Mouse (Mus musculus) kidney, postnatal 0 days (tissue): Measurements from ENCODE around the gene Prickle2. TPM values are rescaled to one million over a fixed set of nuclear protein-coding genes. Genes with fewer than 3 reads are reported as not detected.
A peak's percentile ranks its signal among the peaks of the same experiment; 100 is the strongest.

ENCODE experiments used
- ATAC-seq: fragments of 200-750 bp; cut with Nextera tagmentation; replicated peaks from 2 replicates; pipeline ENCODE4 v1.8.0; 2017; ENCODE audit warnings: low read depth, moderate number of reproducible peaks, moderate TSS enrichment, moderate library complexity; ENCODE audit not compliant: low FRiP score
- DNase-seq: peaks from one replicate; pipeline ENCODE4 v3.0.0-alpha.2; 2016; ENCODE audit warnings: low spot score
- H3K27ac ChIP-seq: fragments of 300-500 bp; sonication (generic); 2 replicates; pipeline ENCODE4 v1.5.1; 2014; ENCODE audit warnings: mild to moderate bottlenecking
- H3K27me3 ChIP-seq: fragments of 300-500 bp; sonication (generic); 2 replicates; pipeline ENCODE4 v1.6.1; 2014; ENCODE audit warnings: low read length, mixed read lengths; ENCODE audit not compliant: insufficient read depth
- H3K36me3 ChIP-seq: fragments of 300-500 bp; sonication (generic); 2 replicates; pipeline ENCODE4 v1.6.1; 2014; ENCODE audit warnings: low read length, mixed read lengths; ENCODE audit not compliant: insufficient read depth
- H3K4me1 ChIP-seq: fragments of 300-500 bp; sonication (generic); replicated peaks from 2 replicates; pipeline ENCODE4 v1.6.1; 2014; ENCODE audit warnings: antibody characterized with exemption, low read length, mixed read lengths; ENCODE audit not compliant: insufficient read depth
- H3K4me2 ChIP-seq: fragments of 300-500 bp; sonication (generic); 2 replicates; pipeline ENCODE4 v1.6.1; 2014; ENCODE audit warnings: mild to moderate bottlenecking, low read length, moderate library complexity, mixed read lengths
- H3K4me3 ChIP-seq: fragments of 300-500 bp; sonication (generic); replicated peaks from 2 replicates; pipeline ENCODE4 v1.5.1; 2014; ENCODE audit warnings: low read depth, low read length
- H3K9ac ChIP-seq: fragments of 300-500 bp; sonication (generic); 2 replicates; pipeline ENCODE4 v1.6.1; 2014; ENCODE audit warnings: low read depth, low read length
- H3K9me3 ChIP-seq: fragments of 300-500 bp; sonication (generic); replicated peaks from 2 replicates; pipeline ENCODE4 v1.6.1; 2016; ENCODE audit warnings: low read length, inconsistent platforms, mixed read lengths
- CTCF ChIP-seq: IDR thresholded peaks from 2 replicates; pipeline ENCODE4 v1.5.1; 2016; ENCODE audit warnings: antibody characterized with exemption, low read depth, mild to moderate bottlenecking, moderate library complexity
- WGBS: fragments of 180-500 bp; shearing (Covaris S2); extraction: QIAGEN DNeasy Blood & Tissue Kit; methylation state at CpG from one replicate; pipeline ENCODE4 v1.1.7; 2014; 5-methylcytosine and 5-hydroxymethylcytosine counted together
- polyA plus RNA-seq: library from polyadenylated mRNA; unstranded; fragments of >200 nt; fragmentation: Nextera tagmentation; extraction: Ambion mirVana; gene quantifications from 2 replicates; pipeline ENCODE4 v1.2.1, GENCODE M21; 2015

The Prickle2 gene
- polyA plus RNA-seq, 1 experiment from 2014 or later, result 3.3 TPM

- Histone ChIP-seq H3K9me3 (no peaks in the 10 kb centered on the region), H3K27ac (no peak overlapping the region), H3K4me1 (no peaks in the 10 kb centered on the region), H3K4me2 (no peak overlapping the region), H3K9ac (no peak overlapping the region), H3K4me3 (no peak overlapping the region), H3K36me3 (no peaks in the 10 kb centered on the region), H3K27me3 (no peaks in the 10 kb centered on the region)
- 65% methylated on average over 1 of the region's 1 CpGs for WGBS
- ATAC-seq, result no peak
- TF ChIP-seq CTCF, result no peak
- no peak for DNase-seq
Observed at GRCm38 (mm10) chr6:92584026-92584425, 121.9 kb downstream of the Prickle2 start.

GRCm38 (mm10) chr6:92575227-92575626 lies 130.7 kb downstream of the Prickle2 start:
- DNase-seq, result no peak
- Histone ChIP-seq H3K4me2 (no peak overlapping the region), H3K9ac (no peak overlapping the region), H3K4me1 (no peaks in the 10 kb centered on the region), H3K36me3 (no peaks in the 10 kb centered on the region), H3K9me3 (no peaks in the 10 kb centered on the region), H3K27ac (no peak overlapping the region), H3K4me3 (no peak overlapping the region), H3K27me3 (no peaks in the 10 kb centered on the region)
- no peak for ATAC-seq
- WGBS, result 56% methylated on average over 4 of the region's 4 CpGs
- no peak for TF ChIP-seq CTCF

GRCm38 (mm10) chr6:92572139-92572538 lies 133.8 kb downstream of the Prickle2 start:
- 75% methylated on average over 3 of the region's 3 CpGs for WGBS
- Histone ChIP-seq H3K4me2 (no peak overlapping the region), H3K9me3 (no peaks in the 10 kb centered on the region), H3K27ac (no peak overlapping the region), H3K4me3 (no peak overlapping the region), H3K36me3 (no peaks in the 10 kb centered on the region), H3K27me3 (no peaks in the 10 kb centered on the region), H3K9ac (no peak overlapping the region), H3K4me1 (no peaks in the 10 kb centered on the region)
- ATAC-seq, result no peak
- DNase-seq, result no peak
- no peak for TF ChIP-seq CTCF

- Histone ChIP-seq H3K36me3 (no peaks in the 10 kb centered on the region), H3K4me1 (no peaks in the 10 kb centered on the region), H3K4me2 (no peak overlapping the region), H3K27ac (no peak overlapping the region), H3K4me3 (no peak overlapping the region), H3K9ac (no peak overlapping the region), H3K9me3 (no peaks in the 10 kb centered on the region), H3K27me3 (no peaks in the 10 kb centered on the region)
- no peak for TF ChIP-seq CTCF
- DNase-seq (no peak), ATAC-seq (no peak)
- 72% methylated on average over 7 of the region's 7 CpGs for WGBS
Observed at GRCm38 (mm10) chr6:92570090-92570489, 135.9 kb downstream of the Prickle2 start.

GRCm38 (mm10) chr6:92569283-92569682 lies 136.7 kb downstream of the Prickle2 start:
- Histone ChIP-seq H3K4me1 (no peaks in the 10 kb centered on the region), H3K36me3 (no peaks in the 10 kb centered on the region), H3K9me3 (no peaks in the 10 kb centered on the region), H3K27me3 (no peaks in the 10 kb centered on the region), H3K27ac (no peak overlapping the region), H3K4me2 (no peak overlapping the region), H3K4me3 (no peak overlapping the region), H3K9ac (no peak overlapping the region)
- ATAC-seq (no peak), DNase-seq (no peak)
- WGBS, result 54% methylated on average over 4 of the region's 4 CpGs
- TF ChIP-seq CTCF, result no peak

GRCm38 (mm10) chr6:92559261-92559660 lies 146.7 kb downstream of the Prickle2 start:
- Histone ChIP-seq H3K4me2 (no peak overlapping the region), H3K4me3 (no peak overlapping the region), H3K27ac (no peak overlapping the region), H3K27me3 (no peaks in the 10 kb centered on the region), H3K9me3 (no peaks in the 10 kb centered on the region), H3K4me1 (no peaks in the 10 kb centered on the region), H3K9ac (no peak overlapping the region), H3K36me3 (no peaks in the 10 kb centered on the region)
- 100% methylated on average over 1 of the region's 1 CpGs for WGBS
- TF ChIP-seq CTCF, result 0 out of 2 replicates have a peak, but pooled peaks have one; percentile 9
- DNase-seq (no peak), ATAC-seq (no peak)

- no peak for TF ChIP-seq CTCF
- no peak for ATAC-seq
- H3K4me1 ChIP-seq, result no peaks in the 10 kb centered on the region
- H3K27ac ChIP-seq, result no peak overlapping the region
- no peak overlapping the region for H3K4me2 ChIP-seq
- no peaks in the 10 kb centered on the region for H3K9me3 ChIP-seq
- WGBS, result 61% methylated on average over 2 of the region's 2 CpGs
- no peaks in the 10 kb centered on the region for H3K27me3 ChIP-seq
- no peak for DNase-seq
- H3K4me3 ChIP-seq, result no peak overlapping the region
- no peak overlapping the region for H3K9ac ChIP-seq
- no peaks in the 10 kb centered on the region for H3K36me3 ChIP-seq
Observed at GRCm38 (mm10) chr6:92555675-92556074, 150.3 kb downstream of the Prickle2 start.
